Mouse (Mus musculus) heart, postnatal 10 days (tissue): ENCODE data around the gene Ranbp17. TPM values are rescaled to one million over a fixed set of nuclear protein-coding genes. Genes with fewer than 3 reads are reported as not detected.
A peak's percentile ranks its signal among the peaks of the same experiment; 100 is the strongest.
"Not testable (repeated sequence)": the region's sequence is repeated elsewhere in the genome, so short reads cannot be mapped to it uniquely, and the experiment has no call there.

Source experiments
- DNase-seq, 2 experiments: peaks; one replicate each; pipeline ENCODE4 v3.0.0; 2021
- intact Hi-C: fragments of 180-260 bp; cut with DNase I; formaldehyde crosslinking; loops from one replicate; pipeline ENCODE4 v1.15.1; 2025
- total RNA-seq, 2 experiments: library from RNA; stranded (reverse); gene quantifications; 2 replicates each; pipeline ENCODE4 v1.2.3; 2021

Gene Ranbp17
- 1 to 10 TPM; 3.4 to 4.0 TPM for total RNA-seq

- DNase-seq = peak; percentile 49 to 57
- intact Hi-C loops = no loop called here
These were observed at the start of gene Ranbp17 for GRCm38 (mm10) chr11:33513376-33513991. Gene Ranbp17 (minus strand): TSS chr11:33513746.

- DNase-seq = peak in 1 of 2 experiments; percentile 4
- intact Hi-C loops = loop anchor here (2.0 kb wide), 1 partner anchor 377 kb away; no protein-coding TSS in a partner anchor
These were observed 40.6 kb upstream of the Ranbp17 start for GRCm38 (mm10) chr11:33554123-33554522.

DNA sequence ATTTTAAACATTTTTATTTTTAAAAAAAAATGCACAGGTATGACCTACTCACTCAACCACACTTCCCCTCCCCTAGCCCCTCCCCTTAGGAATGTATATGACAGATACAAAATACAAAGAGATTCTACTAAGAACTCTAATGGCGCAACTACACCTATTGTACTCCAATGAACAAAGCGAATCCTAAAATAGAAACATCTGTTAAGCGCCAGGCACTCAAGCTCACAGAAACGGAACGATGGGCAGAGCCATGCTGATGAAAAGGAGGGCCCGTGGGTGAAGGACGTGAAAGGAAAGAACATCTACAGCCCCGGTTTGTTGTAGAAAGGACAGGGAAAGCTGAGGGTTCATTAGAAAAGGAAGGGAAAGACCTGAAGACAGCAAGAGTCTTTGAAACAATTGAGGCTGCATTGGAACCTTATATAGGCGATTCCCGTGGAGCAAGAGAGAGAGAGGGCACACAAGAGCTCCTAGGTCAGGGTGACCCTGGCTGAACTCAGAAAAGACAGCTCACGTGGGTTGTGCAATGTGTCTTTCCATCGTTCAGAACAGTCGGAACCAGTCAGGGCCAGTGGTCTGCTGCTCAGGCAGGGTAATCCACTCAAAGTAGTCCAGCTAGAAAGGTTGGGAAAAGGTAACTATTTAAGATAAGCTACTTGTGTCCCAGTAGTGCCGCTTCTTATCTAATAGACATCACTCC is 37.5 kb upstream of the Ranbp17 start:
- peak in 1 of 2 experiments; percentile 1 for DNase-seq
- intact Hi-C loops = no loop called here

DNA sequence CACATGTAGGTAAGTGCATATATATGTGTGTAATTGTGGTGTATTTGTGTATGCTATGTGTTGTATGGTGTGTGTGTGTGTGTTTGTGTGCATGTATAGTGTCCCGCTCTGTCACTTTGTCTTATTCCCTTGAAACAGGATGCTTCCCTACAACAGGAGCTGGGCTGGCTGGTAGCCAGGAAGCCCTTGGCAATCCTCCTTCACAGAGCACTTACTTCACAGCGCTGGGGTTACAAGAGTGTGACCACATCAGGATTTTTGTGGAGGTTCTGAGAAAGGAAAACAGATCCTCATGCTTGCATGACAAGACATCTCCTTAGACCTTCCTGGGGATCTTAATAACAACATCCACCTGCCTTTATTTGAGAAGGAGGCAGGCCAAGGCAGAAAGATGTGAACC is 33.8 kb upstream of the Ranbp17 start:
- intact Hi-C loops = no loop called here
- DNase-seq = peak; percentile 38 to 40

- intact Hi-C loops = no loop called here
These were observed 31.4 kb upstream of the Ranbp17 start for GRCm38 (mm10) chr11:33544945-33545344.

GRCm38 (mm10) chr11:33544121-33544520 is 30.6 kb upstream of the Ranbp17 start:
- intact Hi-C loops = no loop called here

More at GRCm38 (mm10) chr11:33544945-33545344, 31.4 kb upstream of the Ranbp17 start:
- no peak for DNase-seq

DNA sequence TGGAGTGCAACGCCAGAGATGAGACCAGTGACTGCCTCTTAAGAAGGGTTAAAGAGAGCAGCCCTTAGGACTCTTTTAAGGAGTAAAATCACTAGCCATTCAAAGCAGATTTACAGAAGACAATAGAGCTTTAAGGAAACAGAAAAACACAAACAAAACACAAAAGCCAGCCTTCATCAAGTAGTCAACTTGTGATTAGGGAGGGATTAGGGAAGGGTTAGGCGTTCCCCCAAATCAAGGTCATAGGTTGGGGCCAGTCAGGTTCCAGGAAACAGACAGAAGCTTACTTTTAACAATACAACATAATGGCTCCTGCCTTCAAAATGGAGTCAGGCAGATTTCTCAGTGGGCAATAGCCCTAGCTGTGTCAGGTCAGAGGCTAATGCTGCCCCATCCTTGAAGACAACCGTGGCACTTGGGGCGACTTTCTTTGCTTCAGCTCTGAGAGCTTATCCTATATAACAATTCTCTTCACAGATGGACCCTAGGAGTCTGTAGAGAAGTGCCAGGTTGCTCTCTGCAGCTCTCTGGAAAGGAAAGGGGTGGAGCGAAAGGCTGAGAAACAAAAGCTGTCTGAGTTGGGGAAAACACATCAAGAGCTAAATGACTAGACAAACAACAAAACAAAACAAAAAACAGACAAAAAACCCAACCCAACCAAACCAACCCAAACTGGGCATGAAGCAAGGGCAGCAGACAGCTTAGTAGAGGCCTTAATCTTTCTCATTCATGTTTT is 24.0 kb upstream of the Ranbp17 start:
- intact Hi-C loops = no loop called here
- no peak for DNase-seq

More at GRCm38 (mm10) chr11:33544121-33544520, 30.6 kb upstream of the Ranbp17 start:
- DNase-seq = no peak

DNA sequence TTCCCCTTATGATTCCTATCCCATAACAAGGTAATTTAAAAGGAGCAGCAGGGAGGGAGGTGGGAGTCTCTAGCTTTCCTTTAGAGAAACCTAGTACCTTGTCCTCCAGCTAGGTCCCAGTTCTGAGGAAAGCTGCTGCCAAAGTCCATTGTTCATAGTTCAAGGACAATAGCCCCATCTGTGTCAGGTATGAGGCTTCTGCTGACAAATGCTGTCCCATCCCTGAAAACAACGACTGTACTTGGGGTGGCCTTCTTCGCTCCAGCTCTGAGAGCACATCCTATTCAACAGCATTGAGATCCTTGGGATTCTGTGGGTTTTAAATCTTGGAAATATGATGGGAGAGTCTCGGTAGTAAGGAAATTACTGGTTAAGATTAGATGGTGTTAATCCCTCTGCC is 23.1 kb upstream of the Ranbp17 start:
- DNase-seq = no peak
- intact Hi-C loops = no loop called here

- intact Hi-C loops = no loop called here
- DNase-seq = no peak
These were observed 21.0 kb upstream of the Ranbp17 start for GRCm38 (mm10) chr11:33534541-33534940.

GRCm38 (mm10) chr11:33533577-33533976 is 20.0 kb upstream of the Ranbp17 start:
- DNase-seq = no peak
- intact Hi-C loops = no loop called here

- intact Hi-C loops = no loop called here
- no peak for DNase-seq
These were observed 16.0 kb upstream of the Ranbp17 start for GRCm38 (mm10) chr11:33529576-33529975.

DNA sequence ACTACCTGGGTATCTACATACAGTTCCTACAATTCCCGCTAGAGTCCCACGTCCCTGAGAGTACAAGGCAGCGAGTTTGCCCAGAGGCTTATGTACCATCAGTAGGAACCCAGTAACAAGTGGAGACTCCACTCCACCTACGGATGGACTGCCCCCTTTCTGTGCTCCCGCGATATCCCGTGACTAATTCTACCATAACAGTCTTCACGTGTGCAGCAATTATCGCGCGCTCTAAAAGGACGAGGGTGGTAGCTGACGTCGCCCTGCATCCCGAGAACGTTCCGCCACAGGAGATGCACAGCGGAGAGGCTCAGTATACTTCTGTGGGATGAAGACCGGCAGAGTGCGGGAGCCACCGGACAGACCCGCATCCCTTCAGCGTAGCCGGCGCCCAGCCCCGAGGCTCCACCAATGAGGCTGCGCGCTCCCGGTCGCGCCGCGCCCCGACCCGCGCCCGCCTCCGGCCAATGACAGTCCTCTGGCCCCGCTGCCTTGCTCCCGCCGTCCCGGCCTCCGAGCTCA is 631 bp downstream of the Ranbp17 start:
- DNase-seq = peak; percentile 70 to 72
- intact Hi-C loops = no loop called here

DNA sequence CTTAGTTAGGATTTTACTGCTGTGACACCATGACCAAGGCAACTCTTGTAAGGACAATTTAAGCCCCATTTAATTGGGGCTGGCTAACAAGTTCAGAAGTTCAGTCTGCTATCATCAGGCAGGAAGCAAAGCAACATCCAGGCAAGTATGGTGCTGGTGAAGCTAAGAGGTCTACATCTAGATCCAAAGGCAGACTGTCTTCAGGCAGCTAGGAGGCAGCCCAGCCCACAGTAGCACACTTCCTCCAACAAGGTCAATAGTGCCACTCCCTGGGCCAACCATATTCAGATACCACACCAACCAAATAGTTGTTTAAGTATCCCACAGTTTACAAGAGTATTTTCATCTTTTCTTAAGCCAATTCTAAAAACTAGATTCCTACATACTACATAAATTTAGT is 4.1 kb downstream of the Ranbp17 start:
- no peak for DNase-seq
- intact Hi-C loops = no loop called here

- no peak for DNase-seq
- intact Hi-C loops = no loop called here
These were observed 27.8 kb downstream of the Ranbp17 start for GRCm38 (mm10) chr11:33485746-33486145.

GRCm38 (mm10) chr11:33480410-33480809 is 33.1 kb downstream of the Ranbp17 start:
- DNase-seq = no peak
- intact Hi-C loops = no loop called here

DNA sequence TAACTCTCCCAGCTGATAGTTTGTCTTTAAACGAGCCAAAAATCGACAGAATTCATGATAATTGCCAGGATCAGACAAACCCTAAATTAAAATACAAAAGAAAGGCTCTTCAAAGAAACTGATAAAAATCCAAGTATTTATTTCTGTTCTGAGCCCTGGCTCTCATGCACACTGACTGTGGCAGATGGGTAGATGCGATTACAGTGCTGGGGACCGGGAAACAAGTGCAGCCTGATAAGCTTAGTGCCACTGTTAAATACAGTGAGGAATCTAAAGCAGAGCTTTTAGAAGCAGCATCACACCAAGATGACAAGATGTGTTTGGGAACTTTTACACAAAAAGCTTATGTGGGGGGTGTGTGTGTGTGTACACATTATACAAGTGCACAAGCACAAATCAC is 34.3 kb downstream of the Ranbp17 start:
- no peak for DNase-seq
- intact Hi-C loops = no loop called here

DNA sequence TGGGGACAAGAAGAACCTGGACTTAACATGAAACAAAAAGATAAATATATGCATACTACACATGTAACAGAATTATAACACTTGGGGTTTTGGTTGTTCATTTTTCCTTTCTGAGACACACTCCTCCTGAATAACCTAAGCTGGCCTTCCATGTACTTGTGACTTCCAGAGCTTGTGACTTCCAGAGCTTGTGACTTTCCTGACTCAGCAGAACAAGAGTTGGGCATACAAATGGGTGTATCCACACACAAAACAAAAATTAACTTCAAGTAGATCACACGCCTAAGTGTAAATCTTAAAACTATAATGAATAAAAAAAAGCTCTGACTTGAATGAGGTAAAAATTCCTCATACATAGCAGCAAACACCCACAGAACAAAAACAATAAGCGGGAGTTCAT is 36.9 kb downstream of the Ranbp17 start:
- intact Hi-C loops = no loop called here
- no peak for DNase-seq

- DNase-seq = no peak
- intact Hi-C loops = no loop called here
These were observed 52.4 kb downstream of the Ranbp17 start for GRCm38 (mm10) chr11:33461172-33461571.

DNA sequence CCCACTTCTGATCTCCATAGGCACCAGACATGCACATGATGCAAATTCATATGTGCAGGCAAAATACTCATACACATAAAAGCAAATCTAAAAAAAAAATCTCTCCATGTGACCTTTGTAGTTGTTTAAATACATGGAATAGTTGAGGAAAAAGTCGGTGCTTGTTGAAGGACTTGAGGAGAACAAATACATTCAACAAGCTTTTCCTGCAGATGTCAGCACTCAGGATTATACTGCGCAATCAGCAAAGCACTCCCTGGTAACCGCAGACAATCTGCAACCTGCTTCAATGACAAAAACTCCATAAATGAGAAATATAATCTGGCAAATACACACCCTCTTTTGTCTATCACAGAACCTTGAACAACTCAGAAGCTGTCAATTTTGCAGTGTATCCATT is 59.5 kb downstream of the Ranbp17 start:
- intact Hi-C loops = no loop called here

DNA sequence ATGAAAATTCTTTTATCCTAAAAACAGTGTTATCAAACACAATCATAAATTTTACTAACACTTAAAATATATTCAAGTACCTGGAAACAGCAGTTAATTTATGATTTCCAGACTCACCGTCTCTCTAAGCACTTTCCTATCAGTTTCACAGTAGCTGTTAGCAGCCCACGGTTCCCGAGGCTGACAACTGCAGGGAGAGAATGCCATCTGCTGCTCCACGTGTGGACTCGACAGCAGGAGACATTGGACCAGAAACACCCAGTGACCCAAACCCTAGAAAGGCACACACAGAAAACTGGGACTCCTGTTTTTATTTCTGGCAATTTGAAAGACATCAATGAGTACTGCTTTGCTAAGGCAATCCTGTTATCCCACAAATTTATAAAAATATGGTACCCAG is 79.7 kb downstream of the Ranbp17 start:
- DNase-seq = no peak

More for the DNA sequence above, 59.5 kb downstream of the Ranbp17 start:
- DNase-seq = no peak

DNA sequence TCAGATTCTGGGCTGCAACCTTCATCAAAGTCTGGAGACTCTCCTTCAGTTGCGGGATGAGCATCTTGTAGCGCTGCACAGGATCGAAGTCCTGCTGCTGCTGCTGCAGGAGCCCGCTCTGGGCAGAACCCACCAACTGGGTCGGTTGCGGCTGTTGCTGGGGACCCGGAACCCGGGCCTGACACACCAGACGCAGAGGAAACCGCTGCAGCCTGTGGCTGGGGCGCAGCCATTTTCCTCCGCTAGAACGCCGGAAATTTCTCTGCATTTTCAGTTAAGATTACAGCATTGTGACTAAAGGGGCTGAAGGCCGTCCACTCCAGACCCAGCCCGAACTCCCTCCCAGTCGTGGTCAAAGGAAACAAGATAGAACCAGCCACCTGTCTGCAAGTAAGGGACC is 85.3 kb downstream of the Ranbp17 start:
- DNase-seq, intact Hi-C loops: not testable (repeated sequence)

More for the DNA sequence above, 79.7 kb downstream of the Ranbp17 start:
- intact Hi-C loops = no loop called here
